Mouse (Mus musculus) MEL (cell line): ENCODE measurements around the gene Calhm2. TPM values are rescaled to one million over a fixed set of nuclear protein-coding genes. Genes with fewer than 3 reads are reported as not detected.

Experiments used
- DNase-seq: peaks from one replicate; pipeline ENCODE4 v3.0.0; 2011; ENCODE audit warnings: low read depth, low spot score
- H3K27ac ChIP-seq: 2 replicates; pipeline ENCODE4 v1.5.1; 2012; ENCODE audit warnings: low read depth, mild to moderate bottlenecking, control low read depth, low read length, moderate library complexity; ENCODE audit not compliant: control insufficient read depth
- H3K27me3 ChIP-seq, 2 experiments: fragments of 150-350 bp in 1 of 2; sonication (generic) in 1 of 2; 2 replicates each; pipeline ENCODE4 v1.6.1; 2012; ENCODE audit warnings: low read length in 2 of 2, mild to moderate bottlenecking in 2 of 2, improper control_type of control experiment in 1 of 2, moderate library complexity in 1 of 2; ENCODE audit not compliant: insufficient read depth in 2 of 2, control insufficient read depth in 1 of 2
- H3K36me3 ChIP-seq, 2 experiments: 2 replicates each; pipeline ENCODE4 v1.6.1; 2012 to 2014; ENCODE audit warnings: low read length in 2 of 2, improper control_type of control experiment in 1 of 2, inconsistent platforms in 1 of 2, mild to moderate bottlenecking in 1 of 2; ENCODE audit not compliant: insufficient read depth in 2 of 2, control insufficient read depth in 1 of 2
- H3K4me1 ChIP-seq, 2 experiments: fragments of 150-350 bp in 1 of 2; sonication (generic) in 1 of 2; 2 replicates each; pipeline ENCODE4 v1.6.1; 2012; ENCODE audit warnings: low read length in 2 of 2, improper control_type of control experiment in 1 of 2, mild to moderate bottlenecking in 1 of 2; ENCODE audit not compliant: insufficient read depth in 2 of 2, control insufficient read depth in 1 of 2
- H3K4me3 ChIP-seq, 2 experiments: fragments of 150-350 bp in 1 of 2; sonication (generic) in 1 of 2; 2 replicates each; pipeline ENCODE4 v1.5.1; 2012; ENCODE audit warnings: low read depth in 2 of 2, low read length in 2 of 2, mild to moderate bottlenecking in 2 of 2, moderate library complexity in 2 of 2, control low read depth in 1 of 2, improper control_type of control experiment in 1 of 2; ENCODE audit not compliant: control insufficient read depth in 1 of 2, insufficient read depth in 1 of 2
- H3K79me2 ChIP-seq: 2 replicates; pipeline ENCODE4 v1.6.1; 2012; ENCODE audit warnings: mild to moderate bottlenecking, low read length, moderate library complexity; ENCODE audit not compliant: control insufficient read depth, poor library complexity, insufficient read depth
- H3K9ac ChIP-seq: 2 replicates; pipeline ENCODE4 v1.6.1; 2012; ENCODE audit warnings: low read depth, mild to moderate bottlenecking, control low read depth, low read length, moderate library complexity; ENCODE audit not compliant: control insufficient read depth, poor library complexity, severe bottlenecking
- H3K9me3 ChIP-seq: fragments of 150-350 bp; sonication (generic); replicated peaks from 2 replicates; pipeline ENCODE4 v1.6.1; 2012; ENCODE audit warnings: mild to moderate bottlenecking, low read length, improper control_type of control experiment, moderate library complexity; ENCODE audit not compliant: insufficient read depth
- BHLHE40 ChIP-seq: IDR thresholded peaks from 2 replicates; pipeline ENCODE4 v1.6.1; 2012; ENCODE audit warnings: low read depth, mild to moderate bottlenecking, inconsistent platforms, low read length, improper control_type of control experiment, borderline replicate concordance
- CHD1 ChIP-seq: IDR thresholded peaks from 2 replicates; pipeline ENCODE4 v1.6.1; 2012; ENCODE audit warnings: low read depth, mild to moderate bottlenecking, inconsistent platforms, low read length, improper control_type of control experiment
- CHD2 ChIP-seq: IDR thresholded peaks from 2 replicates; pipeline ENCODE4 v1.6.1; 2011; ENCODE audit warnings: low read length, improper control_type of control experiment
- CTCF ChIP-seq, 3 experiments: IDR thresholded peaks in 2 of 3; conservative IDR thresholded peaks in 1 of 3; 2 replicates each; pipeline ENCODE4 v1.5.1; 2011 to 2012; ENCODE audit warnings: low read length in 3 of 3, low read depth in 2 of 3, mild to moderate bottlenecking in 2 of 3, improper control_type of control experiment in 1 of 3, inconsistent platforms in 1 of 3, mixed read lengths in 1 of 3, moderate library complexity in 1 of 3; ENCODE audit not compliant: control insufficient read depth in 1 of 3, insufficient read depth in 1 of 3, poor library complexity in 1 of 3, severe bottlenecking in 1 of 3
- E2F4 ChIP-seq: IDR thresholded peaks from 2 replicates; pipeline ENCODE4 v1.6.1; 2011; ENCODE audit warnings: low read depth, low read length, improper control_type of control experiment, borderline replicate concordance
- ELF1 ChIP-seq: IDR thresholded peaks from 2 replicates; pipeline ENCODE4 v1.6.1; 2014; ENCODE audit warnings: low read depth, mild to moderate bottlenecking, inconsistent platforms, low read length, improper control_type of control experiment, moderate library complexity
- EP300 ChIP-seq, 2 experiments: IDR thresholded peaks; 2 replicates each; pipeline ENCODE4 v1.6.1; 2011; ENCODE audit warnings: improper control_type of control experiment in 2 of 2, low read length in 2 of 2, low read depth in 1 of 2, mild to moderate bottlenecking in 1 of 2
- ETS1 ChIP-seq: IDR thresholded peaks from 2 replicates; pipeline ENCODE4 v1.6.1; 2012; ENCODE audit warnings: low read depth, mild to moderate bottlenecking, inconsistent platforms, low read length, improper control_type of control experiment, moderate library complexity
- GABPA ChIP-seq: IDR thresholded peaks from 2 replicates; pipeline ENCODE4 v1.6.1; 2012; ENCODE audit warnings: low read depth, mild to moderate bottlenecking, inconsistent platforms, low read length, improper control_type of control experiment, moderate library complexity
- GATA1 ChIP-seq: IDR thresholded peaks from 2 replicates; pipeline ENCODE4 v1.6.1; 2011; ENCODE audit warnings: low read depth, low read length, improper control_type of control experiment
- HCFC1 ChIP-seq: IDR thresholded peaks from 2 replicates; pipeline ENCODE4 v1.6.1; 2012; ENCODE audit warnings: low read depth, mild to moderate bottlenecking, inconsistent platforms, low read length, improper control_type of control experiment, moderate library complexity
- KAT2A ChIP-seq: conservative IDR thresholded peaks from 2 replicates; pipeline ENCODE4 v1.6.1; 2012; ENCODE audit warnings: low read depth, low read length, improper control_type of control experiment, inconsistent platforms
- MAFK ChIP-seq: IDR thresholded peaks from 2 replicates; pipeline ENCODE4 v1.6.1; 2011; ENCODE audit warnings: low read depth, mild to moderate bottlenecking, low read length, improper control_type of control experiment, borderline replicate concordance
- MAX ChIP-seq: IDR thresholded peaks from 2 replicates; pipeline ENCODE4 v1.6.1; 2011; ENCODE audit warnings: low read length, improper control_type of control experiment
- MAZ ChIP-seq: IDR thresholded peaks from 2 replicates; pipeline ENCODE4 v1.6.1; 2012; ENCODE audit warnings: low read depth, mild to moderate bottlenecking, inconsistent platforms, low read length, improper control_type of control experiment
- MEF2A ChIP-seq: IDR thresholded peaks from 2 replicates; pipeline ENCODE4 v1.6.1; 2014; ENCODE audit warnings: low read depth, mild to moderate bottlenecking, inconsistent platforms, low read length, improper control_type of control experiment; ENCODE audit not compliant: poor library complexity, insufficient replicate concordance, severe bottlenecking; ENCODE audit errors: extremely low read depth
- MXI1 ChIP-seq: IDR thresholded peaks from 2 replicates; pipeline ENCODE4 v1.6.1; 2011; ENCODE audit warnings: mild to moderate bottlenecking, low read depth, low read length, improper control_type of control experiment
- MYC ChIP-seq: IDR thresholded peaks from 2 replicates; pipeline ENCODE4 v1.6.1; 2011; ENCODE audit warnings: low read depth, mild to moderate bottlenecking, low read length, improper control_type of control experiment, moderate library complexity
- NELFE ChIP-seq: IDR thresholded peaks from 2 replicates; pipeline ENCODE4 v1.6.1; 2011; ENCODE audit warnings: low read depth, low read length, improper control_type of control experiment
- NRF1 ChIP-seq: IDR thresholded peaks from 2 replicates; pipeline ENCODE4 v1.6.1; 2014; ENCODE audit warnings: low read depth, mild to moderate bottlenecking, inconsistent platforms, low read length, improper control_type of control experiment, moderate library complexity; ENCODE audit not compliant: poor library complexity, insufficient read depth, severe bottlenecking
- POLR2AphosphoS2 ChIP-seq: IDR thresholded peaks from 2 replicates; pipeline ENCODE4 v1.6.1; 2011; ENCODE audit warnings: low read length, improper control_type of control experiment
- POLR2AphosphoS5 ChIP-seq: IDR thresholded peaks from 2 replicates; pipeline ENCODE4 v1.6.1; 2012; ENCODE audit warnings: low read depth, borderline replicate concordance, mild to moderate bottlenecking, inconsistent platforms, low read length, moderate library complexity, mixed read lengths
- RAD21 ChIP-seq: IDR thresholded peaks from 2 replicates; pipeline ENCODE4 v1.6.1; 2011; ENCODE audit warnings: mild to moderate bottlenecking, low read depth, low read length, improper control_type of control experiment
- RCOR1 ChIP-seq: IDR thresholded peaks from 2 replicates; pipeline ENCODE4 v1.6.1; 2012; ENCODE audit warnings: low read depth, mild to moderate bottlenecking, inconsistent platforms, low read length, improper control_type of control experiment
- SIN3A ChIP-seq: IDR thresholded peaks from 2 replicates; pipeline ENCODE4 v1.6.1; 2012; ENCODE audit warnings: low read length, improper control_type of control experiment, inconsistent platforms
- SMC3 ChIP-seq: IDR thresholded peaks from 2 replicates; pipeline ENCODE4 v1.6.1; 2011; ENCODE audit warnings: low read depth, low read length, improper control_type of control experiment
- TAL1 ChIP-seq: IDR thresholded peaks from 2 replicates; pipeline ENCODE4 v1.6.1; 2012; ENCODE audit warnings: mild to moderate bottlenecking, inconsistent platforms, low read length, moderate library complexity, mixed read lengths
- TBP ChIP-seq: IDR thresholded peaks from 2 replicates; pipeline ENCODE4 v1.8.0; 2011; ENCODE audit warnings: low read depth, low read length, improper control_type of control experiment
- TCF12 ChIP-seq: IDR thresholded peaks from 2 replicates; pipeline ENCODE4 v1.6.1; 2014; ENCODE audit warnings: low read depth, mild to moderate bottlenecking, inconsistent platforms, low read length, improper control_type of control experiment, moderate library complexity
- UBTF ChIP-seq: IDR thresholded peaks from 2 replicates; pipeline ENCODE4 v1.6.1; 2012; ENCODE audit warnings: low read depth, mild to moderate bottlenecking, inconsistent platforms, low read length, improper control_type of control experiment, moderate library complexity, borderline replicate concordance; ENCODE audit not compliant: insufficient read depth
- ZC3H11A ChIP-seq: IDR thresholded peaks from 2 replicates; pipeline ENCODE4 v1.6.1; 2012; ENCODE audit warnings: low read depth, mild to moderate bottlenecking, inconsistent platforms, low read length, improper control_type of control experiment
- ZMIZ1 ChIP-seq: IDR thresholded peaks from 2 replicates; pipeline ENCODE4 v1.6.1; 2012; ENCODE audit warnings: low read depth, mild to moderate bottlenecking, inconsistent platforms, low read length, improper control_type of control experiment, moderate library complexity
- polyA plus RNA-seq, 2 experiments: library from polyadenylated mRNA; stranded (reverse) in 1 of 2; unstranded in 1 of 2; fragments of >175 nt in 1 of 2; fragments of >200 nt in 1 of 2; gene quantifications; 2 replicates each; pipeline versions ENCODE4 v1.2.1 to v1.2.4; 2012; ENCODE audit warnings: low replicate concordance in 2 of 2, low read depth in 1 of 2; ENCODE audit not compliant: insufficient read length in 2 of 2, insufficient read depth in 1 of 2, missing spikeins in 1 of 2
- total RNA-seq: library from RNA; depleted of rRNA; stranded (reverse); fragments of 300-350 nt; gene quantifications from 2 replicates; pipeline ENCODE4 v1.2.3, GENCODE M21; 2012

Calhm2 gene
- total and polyA plus RNA-seq, 3 experiments = 11.1 to 11.2 TPM; not detected in 1

DNA sequence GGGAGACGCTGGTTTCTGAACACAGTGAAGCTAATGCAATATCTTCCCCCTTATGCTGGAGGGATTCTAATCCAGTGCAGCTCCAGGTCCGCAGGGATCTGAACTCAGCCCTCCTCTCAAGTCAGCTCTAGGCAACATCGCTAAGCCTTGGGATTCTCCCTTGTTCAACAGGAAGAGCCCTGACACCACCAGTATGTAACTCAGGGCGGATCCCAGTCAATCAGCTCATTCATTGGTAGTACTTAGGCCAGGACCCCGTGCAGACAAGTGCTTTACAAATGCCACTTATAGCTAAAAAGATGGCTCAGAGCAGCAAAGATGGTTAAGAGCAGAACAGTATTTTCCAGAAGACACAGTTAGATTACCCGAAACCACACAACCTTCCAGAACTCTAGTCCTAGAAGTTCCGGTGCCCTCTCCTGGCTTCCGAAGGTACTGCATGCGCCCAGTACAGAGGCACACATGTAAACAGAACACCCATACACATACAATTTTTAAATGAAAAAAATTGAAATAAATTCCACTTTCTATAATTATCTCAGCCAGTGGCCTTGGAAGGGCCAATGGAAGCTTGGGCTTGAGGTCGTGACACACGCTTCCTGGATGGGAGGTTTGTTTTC, 30.8 kb upstream of the Calhm2 start (continued):
- no peak for TF ChIP-seq KAT2A
- no peak for TF ChIP-seq NRF1
- TF ChIP-seq E2F4 = no peak
- peak; percentile 84 for TF ChIP-seq RAD21
- TF ChIP-seq POLR2AphosphoS2 = no peak
- no peak for TF ChIP-seq MEF2A
- TF ChIP-seq POLR2AphosphoS5 = no peak
- no peak for TF ChIP-seq CHD2
- TF ChIP-seq TAL1 = no peak
- TF ChIP-seq ZMIZ1 = no peak
- TF ChIP-seq MAFK = no peak
- TF ChIP-seq GABPA = 0 out of 2 replicates have a peak, but pooled peaks have one; percentile 23
- TF ChIP-seq RCOR1 = 0 out of 2 replicates have a peak, but pooled peaks have one; percentile 44
- TF ChIP-seq MAZ = peak; percentile 54; the same call in 1 of the 2 replicates

DNA sequence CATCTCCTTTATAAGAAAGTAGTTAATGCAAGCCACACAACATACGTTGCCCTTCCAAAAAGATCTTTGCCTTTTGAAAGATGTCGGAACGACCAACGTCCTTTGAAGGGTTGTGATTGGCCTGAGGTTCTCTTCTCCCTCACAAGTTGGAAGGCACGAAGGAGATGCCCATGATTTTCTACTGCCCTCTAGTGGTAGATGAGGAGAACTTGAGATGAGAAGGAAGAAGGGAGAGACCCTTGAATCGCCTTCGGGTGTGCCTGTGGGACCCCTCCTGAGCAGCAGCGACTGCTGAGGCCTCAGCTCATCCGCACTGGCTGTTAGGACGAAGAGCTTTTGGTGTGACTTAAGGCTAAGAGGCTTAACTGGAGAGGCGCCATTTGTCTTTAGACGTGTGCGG, 30.1 kb upstream of the Calhm2 start:
- Histone ChIP-seq H3K27ac (peak overlapping the region; percentile 69), H3K4me3 (peak overlapping the region; percentile 59 to 73), H3K27me3 (no peaks in the 10 kb centered on the region), H3K36me3 (peaks cover 0 to 3% of the 10 kb centered on the region in 2 experiments; a peak in 2 of 4 replicates), H3K79me2 (no peaks in the 10 kb centered on the region; the same call in 1 of the 2 replicates), H3K4me1 (no peaks in the 10 kb centered on the region; a peak in 1 of 4 replicates), H3K9ac (peak overlapping the region; percentile 66), H3K9me3 (no peaks in the 10 kb centered on the region)
- DNase-seq = peak; percentile 95
- TF ChIP-seq ZC3H11A (peak; percentile 37), ZMIZ1 (no peak), NELFE (no peak; the same call in 1 of the 2 replicates), SIN3A (peak; percentile 54), TAL1 (no peak), MAX (peak; percentile 57; the same call in 1 of the 2 replicates), MAFK (no peak), TBP (no peak), E2F4 (no peak), CHD1 (no peak), BHLHE40 (no peak), MEF2A (no peak), GATA1 (no peak), ETS1 (no peak), MYC (no peak), POLR2AphosphoS5 (no peak), MXI1 (no peak), CTCF (IDR thresholded peaks at IDR 0.05 in 2 of 3, conservative IDR thresholded peaks at IDR 0.05 in 1 of 3; ENCODE audit: control insufficient read depth in 1 of 3, insufficient read depth in 1 of 3, low read depth in 2 of 3, low read length in 3 of 3, poor library complexity in 1 of 3, severe bottlenecking in 1 of 3) (peak; percentile 61 to 98 (median 93)), TCF12 (no peak), ELF1 (no peak), EP300 (IDR thresholded peaks at IDR 0.05; ENCODE audit: low read depth in 1 of 2, low read length in 2 of 2) (no peak), SMC3 (peak; percentile 74), RAD21 (peak; percentile 88), UBTF (no peak), HCFC1 (no peak; the same call in 1 of the 2 replicates)
